Mouse (Mus musculus) layer of hippocampus, adult 2 months (tissue): Measurements from ENCODE around the gene Myo1c. TPM values are rescaled to one million over a fixed set of nuclear protein-coding genes. Genes with fewer than 3 reads are reported as not detected.
"Not testable (repeated sequence)": the region's sequence is repeated elsewhere in the genome, so short reads cannot be mapped to it uniquely, and the experiment has no call there.

Experiments used
- DNase-seq, 2 experiments: peaks; one replicate each; pipeline ENCODE4 v3.0.0; 2022; ENCODE audit warnings: low spot score in 2 of 2
- H3K27ac ChIP-seq: fragments of 200-600 bp; 2 replicates; pipeline ENCODE4 v1.8.1; 2022
- H3K4me3 ChIP-seq: fragments of 200-600 bp; 2 replicates; pipeline ENCODE4 v1.8.1; 2022; ENCODE audit warnings: mild to moderate bottlenecking
- CTCF ChIP-seq: fragments of 200-600 bp; conservative IDR thresholded peaks from 2 replicates; pipeline ENCODE4 v1.8.1; 2022; ENCODE audit warnings: antibody characterized with exemption, mild to moderate bottlenecking, moderate library complexity
- total RNA-seq, 2 experiments: library from RNA; stranded (reverse); gene quantifications; 2 replicates each; pipeline ENCODE4 v1.2.3; 2021

The Myo1c gene
- total RNA-seq, 2 experiments from 2014 or later, result 16.5 to 19.9 TPM

GRCm38 (mm10) chr11:75679439-75680171 is 29.3 kb downstream of the Myo1c start:
- H3K27ac ChIP-seq, result peak overlapping the region; percentile 96
- H3K4me3 ChIP-seq, result peak overlapping the region; percentile 71
- TF ChIP-seq CTCF, result peak; percentile 70
- peak; percentile 50 to 53 for DNase-seq

GRCm38 (mm10) chr11:75684462-75684861 is 34.2 kb downstream of the Myo1c start:
- Histone ChIP-seq H3K27ac (no peak overlapping the region), H3K4me3 (no peak overlapping the region)
- TF ChIP-seq CTCF, result peak; percentile 46
- DNase-seq, result no peak

DNA sequence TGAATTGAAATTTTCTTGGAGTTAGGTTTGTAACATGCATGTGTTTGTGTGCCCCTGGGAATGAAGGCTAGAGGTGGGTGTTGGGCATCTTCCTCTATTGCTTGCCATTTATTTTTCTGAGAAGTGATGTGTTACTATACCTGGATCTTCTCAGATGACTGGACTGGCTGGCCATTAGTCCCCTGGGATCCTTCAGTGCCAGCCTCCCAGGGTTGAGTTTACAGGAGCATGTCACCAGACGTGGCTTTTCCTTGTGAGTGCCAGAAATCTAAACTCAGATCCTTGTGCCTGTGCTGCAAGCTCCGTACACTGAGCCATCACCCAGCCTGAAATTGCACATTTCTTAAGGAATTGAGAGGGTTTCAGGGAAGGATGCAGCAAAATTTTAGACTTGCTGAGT is 34.7 kb downstream of the Myo1c start:
- no peak for DNase-seq
- Histone ChIP-seq H3K27ac (no peak overlapping the region), H3K4me3 (no peak overlapping the region)
- TF ChIP-seq CTCF, result no peak

GRCm38 (mm10) chr11:75687343-75687993 is 37.2 kb downstream of the Myo1c start:
- TF ChIP-seq CTCF, result no peak
- DNase-seq, result no peak
- Histone ChIP-seq H3K4me3 (no peak overlapping the region), H3K27ac (no peak overlapping the region)

- no peak for TF ChIP-seq CTCF
- Histone ChIP-seq H3K27ac (no peak overlapping the region), H3K4me3 (no peak overlapping the region)
- DNase-seq, result no peak
Measured at GRCm38 (mm10) chr11:75688132-75688531, 37.8 kb downstream of the Myo1c start.

GRCm38 (mm10) chr11:75689977-75690376 is 39.7 kb downstream of the Myo1c start:
- TF ChIP-seq CTCF, result no peak

GRCm38 (mm10) chr11:75691047-75691446 is 40.7 kb downstream of the Myo1c start:
- no peak for DNase-seq
- Histone ChIP-seq H3K27ac (no peak overlapping the region), H3K4me3 (no peak overlapping the region)
- TF ChIP-seq CTCF, result no peak

More at GRCm38 (mm10) chr11:75689977-75690376, 39.7 kb downstream of the Myo1c start:
- Histone ChIP-seq H3K27ac (peak overlapping the region; percentile 32), H3K4me3 (no peak overlapping the region)
- no peak for DNase-seq

DNA sequence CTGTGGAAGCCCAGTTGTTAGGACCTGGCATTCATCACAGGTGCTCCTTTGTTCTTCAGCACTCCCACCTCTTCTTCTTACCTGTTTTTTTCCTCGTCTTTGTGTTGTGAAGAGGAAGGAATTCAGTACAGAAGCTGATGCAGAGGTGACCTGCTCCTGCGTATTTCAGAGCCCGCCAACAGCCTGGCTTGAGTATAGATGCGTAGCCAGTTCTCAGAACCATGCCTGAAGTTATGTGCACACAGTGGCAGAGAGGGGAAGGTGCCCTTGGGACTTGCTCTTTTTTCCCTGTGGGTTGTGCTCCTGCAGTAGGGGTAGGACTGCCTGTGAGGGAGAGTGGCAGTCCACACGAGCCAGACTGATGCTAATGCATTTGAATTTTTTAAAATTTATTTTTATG is 43.3 kb downstream of the Myo1c start:
- H3K4me3 ChIP-seq, result no peak overlapping the region
- no peak for DNase-seq
- TF ChIP-seq CTCF, result no peak
- no peak overlapping the region for H3K27ac ChIP-seq

- DNase-seq, H3K27ac ChIP-seq, H3K4me3 ChIP-seq: not testable (repeated sequence)
Measured at GRCm38 (mm10) chr11:75697464-75697863, 47.2 kb downstream of the Myo1c start.

DNA sequence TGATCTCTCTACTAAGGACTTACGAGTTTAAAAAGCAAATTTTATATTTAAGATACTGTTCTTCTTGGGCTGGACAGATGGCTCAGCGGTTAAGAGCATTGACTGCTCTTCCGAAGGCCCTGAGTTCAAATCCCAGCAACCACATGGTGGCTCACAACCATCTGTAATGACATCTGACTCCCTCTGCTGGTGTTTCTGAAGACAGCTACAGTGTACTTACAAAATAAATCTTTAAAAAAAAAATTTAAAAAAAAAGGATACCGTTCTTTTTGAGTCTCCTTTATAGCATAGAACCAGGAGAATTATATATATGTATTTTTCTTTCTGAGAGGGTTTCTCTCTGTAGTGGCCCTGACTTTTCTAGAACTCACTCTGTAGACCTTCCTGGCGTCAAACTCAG is 50.3 kb downstream of the Myo1c start:
- DNase-seq, result no peak
- H3K4me3 ChIP-seq, result no peak overlapping the region
- peak; percentile 46 for TF ChIP-seq CTCF
- H3K27ac ChIP-seq, result no peak overlapping the region

DNA sequence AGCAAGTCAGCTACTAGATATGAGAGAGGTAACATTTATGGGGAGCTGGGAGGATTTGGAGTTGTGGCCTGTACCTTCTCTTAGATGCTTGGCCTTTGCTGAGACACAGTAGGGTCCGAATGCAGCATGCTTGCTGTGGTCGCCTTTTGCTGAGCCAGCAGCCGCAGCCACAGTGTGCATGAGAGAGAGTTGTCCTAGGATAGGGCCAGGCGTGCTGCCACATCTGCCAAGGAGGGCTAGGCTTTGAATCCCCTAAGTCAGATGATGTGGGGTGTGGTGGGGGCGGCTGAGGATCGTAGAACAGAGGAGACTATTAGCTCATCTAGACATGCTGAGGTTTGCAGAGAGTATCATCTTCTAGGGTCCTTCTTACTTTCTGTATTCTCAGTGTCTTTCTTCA is 52.5 kb downstream of the Myo1c start:
- no peak overlapping the region for H3K27ac ChIP-seq
- no peak for TF ChIP-seq CTCF
- no peak overlapping the region for H3K4me3 ChIP-seq
- DNase-seq, result no peak

- no peak overlapping the region for H3K4me3 ChIP-seq
- no peak for DNase-seq
- H3K27ac ChIP-seq, result no peak overlapping the region
- TF ChIP-seq CTCF, result no peak
Measured at GRCm38 (mm10) chr11:75703748-75704147, 53.4 kb downstream of the Myo1c start.

DNA sequence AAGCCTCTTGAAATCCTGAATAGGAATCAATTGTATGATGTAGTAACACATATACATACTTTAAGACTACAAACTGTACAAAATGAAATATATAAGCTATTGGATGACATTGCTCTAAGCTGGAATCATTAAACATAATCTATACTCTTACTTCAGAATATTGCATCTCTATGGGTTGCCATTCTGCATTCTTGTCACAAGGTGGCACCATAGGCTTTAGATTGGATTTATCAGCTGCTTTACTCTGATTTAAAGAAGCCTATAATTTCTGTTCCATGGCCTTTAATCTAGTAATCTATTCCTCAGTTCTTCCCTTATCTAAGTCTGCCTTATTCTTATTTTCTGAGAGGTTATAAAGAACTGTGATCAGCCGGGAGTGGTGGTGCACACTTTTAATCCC is 63.6 kb downstream of the Myo1c start:
- no peak for DNase-seq
- no peak overlapping the region for H3K4me3 ChIP-seq
- no peak overlapping the region for H3K27ac ChIP-seq
- peak; percentile 88 for TF ChIP-seq CTCF

DNA sequence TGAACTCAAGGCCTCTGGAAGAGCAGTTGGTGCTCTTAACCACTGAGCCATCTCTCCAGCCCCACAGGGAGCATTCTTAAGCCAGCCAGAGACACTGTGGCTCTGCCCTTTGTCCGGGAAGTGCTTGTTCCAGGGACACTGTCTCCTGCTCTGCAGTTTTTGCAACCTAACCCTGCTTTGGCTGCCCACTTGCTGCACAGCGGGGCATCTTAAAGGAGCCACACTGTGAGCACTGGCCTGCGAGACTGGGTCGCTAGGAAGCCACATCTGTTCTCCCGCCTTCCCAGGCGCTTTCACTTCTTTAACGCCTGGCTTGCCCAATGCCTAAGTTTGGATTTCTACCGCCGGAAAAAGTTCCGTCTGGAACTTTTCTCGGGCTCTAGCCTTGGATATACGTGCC is 65.3 kb downstream of the Myo1c start:
- H3K27ac ChIP-seq, result no peak overlapping the region
- no peak for DNase-seq
- no peak overlapping the region for H3K4me3 ChIP-seq
- TF ChIP-seq CTCF, result no peak
